Mouse (Mus musculus): ENCODE data around the gene Sufu.

Gene Sufu

DNA sequence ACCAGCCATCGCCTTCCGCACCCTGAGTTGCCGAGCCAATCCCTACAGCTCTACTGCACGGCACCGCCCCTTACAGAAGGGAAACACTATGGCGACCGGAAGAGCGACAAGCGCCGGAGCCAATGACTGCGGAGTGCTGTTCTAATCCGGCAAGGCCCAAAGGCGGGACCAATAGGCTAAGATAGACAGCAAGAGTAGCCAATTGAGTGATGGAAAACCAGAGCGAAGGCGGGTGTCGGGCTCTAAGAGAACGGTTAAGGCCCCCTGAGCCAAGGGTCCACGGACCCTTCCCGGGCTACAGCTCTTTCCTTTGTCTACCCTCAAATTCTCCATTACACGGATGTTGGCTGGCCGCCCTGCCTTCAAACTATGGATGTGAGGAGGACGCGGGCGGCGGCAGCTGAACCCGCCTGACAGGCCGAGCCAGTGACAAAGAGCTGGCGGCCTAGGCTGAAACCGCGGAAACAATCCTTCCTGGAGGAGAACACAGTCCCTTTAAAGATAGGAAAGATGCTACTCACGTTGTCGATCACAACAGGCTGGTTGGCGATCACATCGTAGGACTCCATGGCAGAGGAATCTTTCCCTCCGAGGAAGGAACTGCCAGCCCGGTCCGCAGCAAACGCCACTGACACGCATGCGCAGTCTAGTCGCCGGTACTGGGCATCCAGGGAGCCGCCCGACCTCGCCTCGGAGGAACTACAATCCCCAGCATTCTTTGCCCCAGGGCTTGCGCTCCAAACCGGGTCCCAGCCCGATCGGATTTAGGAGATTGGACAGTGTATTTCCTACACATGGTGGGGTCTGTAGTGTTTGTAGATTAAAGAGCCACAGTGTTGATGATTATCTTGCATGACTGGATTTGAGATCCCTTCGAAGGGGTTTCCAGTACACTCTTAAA is 1.3 kb upstream of the Sufu start, which contains the start of gene Actr1a:
Gene Actr1a (minus strand): TSS at position 640 of the 901 bp plus-strand sequence.
- peak; percentile 99 for DNase-seq

- DNase-seq: no peak
Observed at GRCm38 (mm10) chr19:46396109-46396508, 587 bp upstream of the Sufu start.

DNA sequence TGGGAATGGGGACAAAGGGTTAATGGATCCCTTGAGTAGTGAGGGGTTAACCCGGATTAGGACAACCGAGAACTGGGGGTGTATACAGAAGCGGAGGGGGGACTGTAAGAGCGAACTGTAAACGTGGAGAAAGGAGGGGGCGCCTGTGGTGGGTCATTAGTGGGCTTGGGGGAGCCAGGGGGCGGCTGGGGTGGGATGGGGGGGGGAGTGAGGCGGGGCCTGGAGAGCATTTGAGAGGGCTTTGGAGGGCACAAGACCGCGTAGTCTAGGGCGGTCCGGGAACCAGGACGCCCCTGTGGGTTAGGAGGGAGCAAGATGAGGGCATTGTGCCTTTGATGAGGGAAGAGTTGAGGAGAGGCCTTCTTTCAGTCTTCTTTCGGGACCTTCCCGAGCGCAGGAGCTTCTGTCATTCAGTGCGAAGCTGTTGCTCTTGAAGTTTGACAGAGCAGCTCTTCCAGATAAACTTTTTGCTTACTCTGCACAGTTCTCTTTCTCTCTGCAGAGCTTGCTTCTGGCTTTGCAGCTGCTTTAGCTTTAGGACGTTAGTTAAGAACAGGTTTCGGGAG is 823 bp downstream of the Sufu start:
- no peak for DNase-seq

- DNase-seq: no peak
Observed at GRCm38 (mm10) chr19:46398401-46398800, 1.7 kb downstream of the Sufu start.

DNA sequence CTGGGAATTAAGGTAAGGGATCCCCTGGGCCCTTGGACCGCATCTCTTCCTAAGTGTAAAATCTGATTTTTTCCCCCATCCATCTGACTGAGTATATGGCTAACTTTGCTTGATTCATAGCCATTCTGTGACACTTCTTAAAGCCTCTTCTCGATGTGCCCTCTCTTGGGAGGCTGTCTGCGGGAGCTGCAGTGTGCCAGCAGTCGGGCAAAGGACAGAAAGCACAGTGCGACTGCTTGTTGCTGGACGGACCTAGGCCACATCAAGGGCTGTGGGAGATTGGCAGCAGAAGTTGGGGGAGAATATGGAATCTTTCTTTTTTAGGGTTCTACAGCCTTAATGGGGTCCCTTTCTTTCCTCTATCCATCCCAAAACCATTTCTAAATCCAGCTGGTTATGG is 2.7 kb downstream of the Sufu start:
- no peak for DNase-seq

DNA sequence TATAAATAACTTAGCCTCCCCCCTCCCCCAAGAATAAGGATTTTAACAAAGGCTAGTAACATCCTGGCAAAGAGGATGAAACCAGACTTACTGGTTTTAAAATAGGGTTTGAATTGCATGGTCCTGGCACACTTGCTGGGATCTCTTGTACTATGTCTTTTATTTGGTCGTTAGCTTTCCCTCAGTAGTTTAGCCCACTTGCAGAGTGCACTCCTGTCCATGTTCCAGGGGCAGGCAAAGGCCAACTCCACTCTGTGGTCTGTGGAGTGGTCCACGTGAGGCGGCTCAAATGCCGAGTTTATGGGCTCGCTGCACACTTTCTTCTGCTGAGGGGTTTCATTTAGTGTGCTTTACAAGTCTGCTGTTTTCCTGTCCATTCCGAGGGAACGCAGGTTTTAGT is 3.2 kb downstream of the Sufu start:
- DNase-seq: no peak

DNA sequence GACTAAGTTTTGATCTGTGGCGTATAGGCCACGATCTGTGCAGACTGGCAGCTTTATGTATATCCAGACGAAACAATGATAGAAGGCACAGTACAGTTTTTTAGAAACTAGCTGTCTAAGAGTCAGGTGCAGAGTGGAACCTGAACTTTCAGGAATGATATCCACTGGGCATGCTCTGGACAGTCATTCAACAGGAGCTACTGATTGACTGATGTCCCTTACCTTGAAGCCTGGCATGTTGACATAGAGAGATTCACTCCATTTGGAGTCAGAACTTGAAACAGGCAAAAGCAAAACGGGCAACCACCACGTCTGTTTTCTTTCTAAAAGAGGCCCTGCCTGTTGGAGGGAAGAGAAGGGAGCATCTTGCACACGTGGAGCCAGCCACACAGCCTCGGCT is 3.9 kb downstream of the Sufu start:
- no peak for DNase-seq

GRCm38 (mm10) chr19:46404030-46404429 is 7.3 kb downstream of the Sufu start:
- no peak for DNase-seq

DNA sequence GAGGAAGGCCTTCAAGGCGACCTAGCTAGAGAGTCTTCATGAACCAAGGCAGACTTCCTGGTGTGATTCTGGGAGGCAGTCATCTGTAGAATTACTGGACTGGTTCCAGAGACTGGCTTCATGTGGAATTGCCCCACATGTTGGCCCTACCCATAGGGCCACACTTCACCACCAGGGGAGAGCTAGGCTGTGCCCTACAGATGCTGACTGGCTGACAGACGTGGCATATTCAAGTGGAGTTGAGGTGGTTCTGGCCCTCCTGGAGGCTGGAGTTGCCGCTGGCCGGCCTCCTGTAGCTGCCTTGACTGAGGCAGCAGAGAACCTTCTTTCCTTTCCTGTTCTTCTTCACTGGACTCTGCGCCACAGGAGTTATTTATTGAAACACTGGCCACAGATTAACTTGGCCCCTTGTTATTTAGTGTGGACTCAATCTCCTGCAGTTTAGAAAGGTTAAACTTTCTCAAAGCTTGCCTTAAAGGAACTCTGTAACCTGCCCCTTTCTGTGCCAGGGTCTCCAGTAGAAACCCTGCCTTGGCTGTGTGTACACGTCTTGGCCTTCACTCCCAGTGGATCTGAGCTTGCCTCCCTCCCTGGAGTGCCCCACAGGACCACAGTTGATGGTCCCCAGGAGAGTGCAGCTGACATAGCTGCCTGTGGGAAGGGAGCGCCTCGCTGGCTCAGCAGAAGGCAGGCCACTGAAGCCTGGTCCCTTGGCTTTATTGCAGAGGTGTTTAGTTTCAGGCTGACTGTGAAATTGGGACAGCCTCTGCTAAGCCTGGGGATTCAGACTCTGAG is 10.1 kb downstream of the Sufu start:
- no peak for DNase-seq

GRCm38 (mm10) chr19:46409506-46409905 is 12.8 kb downstream of the Sufu start:
- DNase-seq: no peak

DNA sequence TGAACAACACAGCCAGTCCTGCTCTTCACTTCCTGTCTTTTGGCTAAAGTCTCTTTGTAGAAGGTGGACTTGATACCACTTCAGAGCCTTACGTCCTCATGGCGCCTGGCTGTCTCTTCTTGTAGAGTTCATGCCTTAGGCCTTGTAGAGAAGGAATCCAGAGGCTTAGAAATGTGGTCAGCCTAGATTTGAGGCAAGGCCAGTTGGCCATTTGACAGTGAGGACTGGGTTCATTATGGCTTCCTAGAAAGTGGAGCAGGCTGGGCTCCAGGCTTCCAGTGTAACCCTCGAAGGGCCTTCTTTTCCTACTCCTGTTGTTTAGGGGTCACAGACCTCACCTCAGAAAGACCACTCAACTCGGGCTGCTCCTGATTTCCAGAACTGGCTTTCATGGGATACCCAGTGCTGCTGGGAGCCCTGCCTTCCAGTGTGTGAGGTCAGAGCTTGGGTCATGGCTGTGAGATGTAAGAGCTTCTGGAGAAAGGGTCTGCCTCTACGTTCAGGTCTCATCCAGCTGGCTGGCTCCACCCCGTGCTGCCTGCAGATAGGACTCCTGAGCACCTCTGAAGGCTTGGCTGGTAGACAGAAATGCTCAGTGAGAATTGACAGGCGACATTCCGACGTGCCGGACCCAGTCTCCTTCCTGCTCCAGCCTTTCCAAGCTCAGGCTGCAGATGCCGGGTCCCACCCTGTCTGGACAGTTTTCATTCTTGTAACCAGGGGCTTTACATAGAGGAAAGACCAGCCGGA is 15.5 kb downstream of the Sufu start:
- DNase-seq: no peak

DNA sequence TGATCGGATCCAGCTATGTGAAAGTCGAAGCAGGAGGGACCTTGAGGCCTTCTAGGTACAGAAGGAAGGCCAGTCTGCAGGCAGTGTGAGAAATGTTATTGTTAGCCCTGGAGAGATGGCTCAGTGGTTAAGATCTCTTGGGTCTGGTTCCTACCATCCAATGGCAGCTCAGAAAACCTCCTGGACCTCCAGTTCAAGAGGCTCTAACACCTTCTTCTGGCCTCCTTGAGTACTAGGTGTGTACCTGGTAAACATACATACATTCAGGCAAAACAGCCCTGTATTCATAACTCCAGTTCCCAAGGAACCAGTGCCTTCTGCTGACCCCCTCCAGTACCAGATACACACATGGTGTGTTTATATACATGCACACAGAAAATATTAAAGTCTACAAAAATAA is 17.3 kb downstream of the Sufu start:
- no peak for DNase-seq

DNA sequence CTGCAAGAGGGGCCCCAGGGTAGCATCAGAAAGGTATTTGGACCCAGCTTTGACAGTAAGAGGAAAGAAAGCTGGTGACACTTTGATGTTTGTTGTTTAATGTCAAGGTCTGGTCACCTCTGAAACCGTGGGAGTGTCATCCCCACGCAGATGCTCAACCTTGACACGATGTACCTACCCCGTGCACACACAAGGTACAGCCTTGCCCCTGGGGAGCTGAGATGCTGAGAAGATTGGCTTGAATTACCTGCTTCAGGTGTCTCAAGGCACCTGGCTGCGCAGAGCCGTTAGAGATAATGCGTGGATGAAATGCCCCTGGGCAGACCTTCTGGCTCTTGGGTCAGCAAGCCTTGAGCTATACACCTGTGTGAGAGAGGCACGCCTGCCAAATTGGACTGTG is 17.8 kb downstream of the Sufu start:
- no peak for DNase-seq

DNA sequence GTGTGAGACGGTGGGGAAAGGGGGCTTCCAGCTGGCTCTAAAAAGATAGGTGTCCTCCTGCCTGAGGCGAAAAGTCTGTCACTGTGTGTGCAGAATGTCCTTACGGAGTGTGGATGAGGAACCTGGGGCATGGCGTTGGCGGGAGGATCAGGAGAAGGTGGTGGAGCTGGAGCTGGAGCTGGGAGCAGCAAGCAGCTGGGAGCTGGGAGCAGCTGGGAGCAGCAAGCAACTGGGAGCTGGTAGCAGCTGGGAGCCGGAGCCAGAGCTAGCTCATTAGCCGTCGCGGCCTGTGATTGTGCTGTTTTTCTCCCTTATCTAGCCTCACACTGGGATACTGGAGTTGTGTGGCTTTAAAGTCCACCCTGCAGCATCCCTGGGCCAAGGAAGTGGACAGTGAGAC is 19.6 kb downstream of the Sufu start:
- no peak for DNase-seq

- DNase-seq: no peak
Observed at GRCm38 (mm10) chr19:46418051-46418450, 21.4 kb downstream of the Sufu start.

DNA sequence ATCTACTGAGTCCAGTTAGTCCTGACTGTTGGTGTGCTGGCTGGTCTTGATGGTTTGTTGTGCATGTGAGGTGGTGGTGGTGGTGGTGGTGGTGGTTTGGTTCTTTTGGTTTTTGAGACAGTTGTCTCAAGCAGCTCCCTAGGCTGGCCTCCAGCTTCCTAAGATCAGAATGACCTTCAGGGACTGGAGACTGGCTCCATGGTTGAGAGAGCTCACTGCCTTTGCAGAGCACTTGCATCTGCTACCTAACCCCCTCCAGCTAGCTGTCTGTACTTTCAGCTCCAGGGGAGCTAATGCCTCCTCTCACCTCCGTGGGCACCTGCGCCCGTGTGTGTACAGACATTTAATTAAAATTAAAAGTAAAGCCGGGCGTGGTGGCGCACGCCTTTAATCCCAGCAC is 23.7 kb downstream of the Sufu start:
- no peak for DNase-seq

DNA sequence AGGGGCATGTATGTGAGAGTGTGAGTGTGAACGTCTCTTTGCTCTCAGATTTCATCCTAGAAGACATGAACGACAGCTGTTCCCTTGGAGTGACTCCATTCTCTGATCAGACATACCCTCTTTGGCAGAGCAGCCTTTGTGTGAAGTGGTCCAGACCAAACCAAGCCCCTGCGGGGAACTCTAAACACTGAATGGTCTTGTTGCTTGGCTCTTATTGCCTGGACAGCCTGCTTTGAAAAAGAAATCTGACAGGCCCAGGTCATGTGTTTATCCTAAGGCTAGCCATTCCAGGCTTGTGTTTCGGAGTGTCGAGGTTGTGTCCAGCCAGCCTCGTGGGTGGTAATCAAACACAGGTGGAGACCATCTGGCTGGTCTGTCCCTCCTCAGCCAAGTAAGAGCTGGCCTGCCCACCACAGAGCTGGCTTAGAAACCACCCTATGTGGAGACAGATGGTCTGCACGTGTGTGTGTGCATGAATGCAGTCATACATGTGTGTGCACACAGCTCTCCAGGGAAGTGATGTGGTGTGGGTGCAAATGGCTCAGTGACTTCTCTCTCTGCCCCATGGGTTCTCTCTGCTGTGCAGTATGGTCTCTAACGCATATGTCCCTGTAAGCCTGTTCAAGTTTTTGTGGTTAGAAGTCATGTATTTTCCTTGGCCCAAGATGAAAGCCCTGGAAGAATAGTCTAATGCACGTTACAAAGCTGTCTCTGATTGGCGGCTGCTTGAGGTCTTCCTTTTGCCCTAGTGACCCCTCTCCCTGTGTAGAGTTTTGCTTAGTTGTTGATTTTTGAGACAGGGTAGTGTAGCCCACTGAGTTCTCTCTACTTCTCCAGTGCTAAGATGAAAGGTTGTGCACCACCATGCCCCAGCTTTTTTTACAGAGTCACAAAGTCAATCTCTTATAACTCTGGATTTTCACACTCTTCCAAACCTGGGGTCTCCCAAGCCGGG is 26.0 kb downstream of the Sufu start:
- peak; percentile 94 for DNase-seq

DNA sequence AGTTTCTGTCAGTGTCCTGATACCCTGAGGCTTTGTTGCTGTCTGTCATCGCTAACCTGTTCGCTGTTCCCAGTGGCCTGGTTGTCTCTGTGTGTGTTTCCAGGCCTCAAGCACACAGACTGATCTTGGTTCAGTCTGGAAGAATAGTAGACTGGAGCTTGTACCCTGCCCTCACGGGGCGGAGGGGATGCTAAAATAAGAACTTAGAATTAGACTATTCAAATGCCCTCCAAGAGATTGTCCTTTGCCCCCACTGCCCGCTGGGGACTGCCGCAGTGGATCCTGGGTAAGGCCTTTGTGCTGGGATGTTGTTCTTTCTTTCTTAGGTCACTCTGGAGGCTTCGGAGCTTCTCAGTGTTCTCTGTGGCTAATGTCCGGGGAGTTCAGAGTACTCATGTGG is 28.6 kb downstream of the Sufu start:
- no peak for DNase-seq

DNA sequence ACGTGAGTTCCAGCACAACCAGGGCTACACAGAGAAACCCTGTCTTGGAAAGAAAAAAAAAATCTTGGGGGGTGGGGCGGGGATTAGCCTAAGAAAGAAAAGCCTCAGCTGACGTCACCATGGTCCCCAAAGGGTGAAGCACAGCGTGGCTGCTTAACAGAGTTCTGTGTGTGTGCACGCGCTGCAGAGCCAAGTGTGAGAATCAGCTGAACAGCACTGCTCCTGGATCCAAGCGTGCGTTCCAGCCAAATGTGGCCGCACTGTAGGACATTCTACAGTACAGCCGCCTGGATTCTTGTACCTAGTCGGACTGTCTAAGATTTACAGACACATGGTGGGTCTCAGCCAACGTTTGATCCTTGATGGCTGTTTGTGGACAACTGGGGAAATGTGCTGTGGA is 29.8 kb downstream of the Sufu start:
- no peak for DNase-seq

DNA sequence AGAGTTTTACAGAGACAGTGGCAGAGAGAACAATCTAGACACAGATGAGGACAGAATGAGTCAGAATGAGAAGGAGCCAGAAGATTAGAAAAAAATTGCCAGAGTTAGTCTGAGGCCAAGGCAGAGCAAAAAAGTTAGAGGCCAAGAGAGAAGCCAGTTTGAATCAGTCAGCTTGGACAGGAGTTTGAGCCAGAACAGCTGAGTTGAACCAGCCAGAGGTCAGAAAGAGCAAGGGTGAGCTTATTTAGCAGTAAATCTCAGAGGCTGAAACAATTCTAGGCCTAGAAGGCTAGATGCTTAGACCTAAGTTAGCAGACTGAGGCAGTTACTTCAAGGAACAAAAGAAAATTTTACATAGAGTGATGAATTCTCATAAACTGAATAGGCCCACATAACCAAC is 32.6 kb downstream of the Sufu start:
- DNase-seq: no peak

- DNase-seq: no peak
Observed at GRCm38 (mm10) chr19:46433712-46434111, 37.0 kb downstream of the Sufu start.

DNA sequence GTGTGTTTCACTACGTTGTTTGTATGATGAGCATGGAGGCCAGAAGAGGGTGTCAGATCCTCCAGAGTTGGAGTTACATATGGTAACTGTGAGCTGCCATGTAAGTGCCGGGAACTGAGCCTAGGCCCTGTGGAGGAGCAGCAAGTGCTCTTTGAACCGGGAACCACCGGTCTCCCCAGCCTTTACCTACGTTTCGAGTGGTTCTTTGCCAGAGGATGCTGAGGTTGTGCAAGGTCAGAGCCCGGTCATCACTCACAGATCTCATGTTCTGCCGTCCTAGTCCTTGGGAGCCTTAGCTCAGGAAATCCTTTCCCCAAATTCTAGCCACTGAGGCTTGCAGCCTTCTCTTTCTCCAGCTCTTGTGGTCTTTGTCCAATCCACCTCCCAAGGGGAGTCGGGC is 37.5 kb downstream of the Sufu start:
- no peak for DNase-seq
